Mouse (Mus musculus) stomach, embryonic 16.5 days (tissue): ENCODE data around the gene Plxnc1. TPM values are rescaled to one million over a fixed set of nuclear protein-coding genes. Genes with fewer than 3 reads are reported as not detected.

ENCODE experiments used
- ATAC-seq: fragments of 200-750 bp; cut with Nextera tagmentation; 2 replicates; pipeline ENCODE4 v1.8.0; 2017; ENCODE audit warnings: moderate number of reproducible peaks, moderate TSS enrichment; ENCODE audit not compliant: insufficient read depth, low FRiP score
- H3K27ac ChIP-seq: fragments of 300-500 bp; sonication (generic); 2 replicates; pipeline ENCODE4 v1.5.1; 2014; ENCODE audit warnings: low read length
- H3K27me3 ChIP-seq: fragments of 300-500 bp; sonication (generic); 2 replicates; pipeline ENCODE4 v1.6.1; 2014; ENCODE audit warnings: low read length, control low read depth, mixed read lengths; ENCODE audit not compliant: control insufficient read depth, insufficient read depth
- H3K36me3 ChIP-seq: fragments of 300-500 bp; sonication (generic); 2 replicates; pipeline ENCODE4 v1.6.1; 2014; ENCODE audit warnings: low read length; ENCODE audit not compliant: control insufficient read depth, insufficient read depth
- H3K4me1 ChIP-seq: fragments of 300-500 bp; sonication (generic); 2 replicates; pipeline ENCODE4 v1.6.1; 2014; ENCODE audit warnings: low read length, control low read depth, mixed read lengths; ENCODE audit not compliant: control insufficient read depth, insufficient read depth
- H3K4me2 ChIP-seq: fragments of 300-500 bp; sonication (generic); 2 replicates; pipeline ENCODE4 v1.6.1; 2014; ENCODE audit warnings: low read depth, low read length, mixed read lengths
- H3K4me3 ChIP-seq: fragments of 300-500 bp; sonication (generic); replicated peaks from 2 replicates; pipeline ENCODE4 v1.5.1; 2014; ENCODE audit warnings: mild to moderate bottlenecking, low read length
- H3K9ac ChIP-seq: fragments of 300-500 bp; sonication (generic); 2 replicates; pipeline ENCODE4 v1.6.1; 2014; ENCODE audit warnings: low read length
- H3K9me3 ChIP-seq: fragments of 300-500 bp; sonication (generic); replicated peaks from 2 replicates; pipeline ENCODE4 v1.6.1; 2016; ENCODE audit warnings: low read length, control low read depth; ENCODE audit not compliant: control insufficient read depth
- WGBS: fragments of 180-500 bp; shearing (Covaris S2); extraction: QIAGEN DNeasy Blood & Tissue Kit; methylation state at CpG from one replicate; pipeline ENCODE4 v1.1.7; 2014; 5-methylcytosine and 5-hydroxymethylcytosine counted together
- polyA plus RNA-seq: library from polyadenylated mRNA; unstranded; fragments of >200 nt; fragmentation: Nextera tagmentation; extraction: Ambion mirVana; gene quantifications from 2 replicates; pipeline ENCODE4 v1.2.1, GENCODE M21; 2015

Plxnc1 gene
- polyA plus RNA-seq, 1 experiment from 2014 or later, result 1.9 TPM

GRCm38 (mm10) chr10:94789205-94789604 lies 155.4 kb downstream of the Plxnc1 start:
- H3K4me3 ChIP-seq, result no peak overlapping the region
- H3K4me2 ChIP-seq, result no peak overlapping the region
- WGBS, result 58% methylated on average over 3 of the region's 3 CpGs
- no peak for ATAC-seq
- no peak overlapping the region for H3K9ac ChIP-seq
- no peaks in the 10 kb centered on the region for H3K9me3 ChIP-seq
- H3K36me3 ChIP-seq, result no peaks in the 10 kb centered on the region
- H3K27me3 ChIP-seq, result no peaks in the 10 kb centered on the region
- H3K4me1 ChIP-seq, result no peaks in the 10 kb centered on the region
- no peak overlapping the region for H3K27ac ChIP-seq

- no peaks in the 10 kb centered on the region for H3K4me1 ChIP-seq
- H3K9ac ChIP-seq, result no peak overlapping the region
- H3K4me2 ChIP-seq, result no peak overlapping the region
- no peaks in the 10 kb centered on the region for H3K27me3 ChIP-seq
- H3K9me3 ChIP-seq, result no peaks in the 10 kb centered on the region
- no peak overlapping the region for H3K4me3 ChIP-seq
- ATAC-seq, result no peak
- peaks cover 2% of the 10 kb centered on the region; the same call in 1 of the 2 replicates for H3K36me3 ChIP-seq
- H3K27ac ChIP-seq, result no peak overlapping the region
- WGBS, result 79% methylated on average over 3 of the region's 3 CpGs
Measured at GRCm38 (mm10) chr10:94780618-94781262, 163.9 kb downstream of the Plxnc1 start.

- no peak for ATAC-seq
- no peak overlapping the region for H3K27ac ChIP-seq
- 85% methylated on average over 4 of the region's 4 CpGs for WGBS
- H3K27me3 ChIP-seq, result no peaks in the 10 kb centered on the region
- peaks cover 2% of the 10 kb centered on the region; the same call in 1 of the 2 replicates for H3K36me3 ChIP-seq
- H3K4me3 ChIP-seq, result no peak overlapping the region
- H3K4me2 ChIP-seq, result no peak overlapping the region
- no peak overlapping the region for H3K9ac ChIP-seq
- H3K4me1 ChIP-seq, result no peaks in the 10 kb centered on the region
- H3K9me3 ChIP-seq, result no peaks in the 10 kb centered on the region
Measured at GRCm38 (mm10) chr10:94779319-94779718, 165.3 kb downstream of the Plxnc1 start.

GRCm38 (mm10) chr10:94777576-94777975 lies 167.1 kb downstream of the Plxnc1 start:
- Histone ChIP-seq H3K9me3 (no peaks in the 10 kb centered on the region), H3K36me3 (peaks cover 2% of the 10 kb centered on the region; the same call in 1 of the 2 replicates), H3K27ac (no peak overlapping the region), H3K4me2 (no peak overlapping the region), H3K27me3 (no peaks in the 10 kb centered on the region), H3K9ac (no peak overlapping the region), H3K4me3 (no peak overlapping the region), H3K4me1 (no peaks in the 10 kb centered on the region)
- 88% methylated on average over 3 of the region's 3 CpGs for WGBS
- no peak for ATAC-seq

- Histone ChIP-seq H3K9me3 (no peaks in the 10 kb centered on the region), H3K36me3 (no peaks in the 10 kb centered on the region), H3K27ac (no peak overlapping the region; the same call in 1 of the 2 replicates), H3K9ac (no peak overlapping the region), H3K4me3 (no peak overlapping the region), H3K4me1 (peaks cover 5% of the 10 kb centered on the region), H3K4me2 (no peak overlapping the region), H3K27me3 (no peaks in the 10 kb centered on the region)
- WGBS, result 26% methylated on average over 3 of the region's 3 CpGs
- no peak for ATAC-seq
Measured at GRCm38 (mm10) chr10:94771496-94771895, 173.1 kb downstream of the Plxnc1 start.

- Histone ChIP-seq H3K36me3 (no peaks in the 10 kb centered on the region), H3K4me2 (no peak overlapping the region), H3K27ac (no peak overlapping the region), H3K27me3 (no peaks in the 10 kb centered on the region), H3K9ac (no peak overlapping the region), H3K9me3 (no peaks in the 10 kb centered on the region), H3K4me1 (no peaks in the 10 kb centered on the region), H3K4me3 (no peak overlapping the region)
- WGBS, result 81% methylated on average over 2 of the region's 2 CpGs
- ATAC-seq, result no peak
Measured at GRCm38 (mm10) chr10:94747011-94747410, 197.6 kb downstream of the Plxnc1 start.

GRCm38 (mm10) chr10:94741459-94741858 lies 203.2 kb downstream of the Plxnc1 start:
- H3K27ac ChIP-seq, result no peak overlapping the region
- no peaks in the 10 kb centered on the region; the same call in 1 of the 2 replicates for H3K4me1 ChIP-seq
- ATAC-seq, result no peak
- H3K4me3 ChIP-seq, result no peak overlapping the region
- no peak overlapping the region for H3K9ac ChIP-seq
- no peak overlapping the region for H3K4me2 ChIP-seq
- H3K9me3 ChIP-seq, result no peaks in the 10 kb centered on the region
- 95% methylated on average over 3 of the region's 3 CpGs for whole genome bisulfite sequencing
- H3K36me3 ChIP-seq, result no peaks in the 10 kb centered on the region
- H3K27me3 ChIP-seq, result no peaks in the 10 kb centered on the region
